Mouse (Mus musculus) neural tube, embryonic 11.5 days (tissue): ENCODE results near the gene Gdf15. TPM values are rescaled to one million over a fixed set of nuclear protein-coding genes. Genes with fewer than 3 reads are reported as not detected.

Experiments used
- ATAC-seq: fragments of 200-750 bp; cut with Nextera tagmentation; 2 replicates; pipeline ENCODE4 v1.8.0; 2017; ENCODE audit warnings: moderate number of reproducible peaks, mild to moderate bottlenecking, moderate TSS enrichment, moderate library complexity; ENCODE audit not compliant: insufficient read depth, low FRiP score, low TSS enrichment
- DNase-seq: peaks from one replicate; pipeline ENCODE4 v3.0.0-alpha.2; 2015; ENCODE audit warnings: low spot score
- H3K27ac ChIP-seq: fragments of 300-500 bp; sonication (generic); 2 replicates; pipeline ENCODE4 v1.5.1; 2014; ENCODE audit warnings: low read depth, mild to moderate bottlenecking, low read length
- H3K27me3 ChIP-seq: fragments of 300-500 bp; sonication (generic); 2 replicates; pipeline ENCODE4 v1.6.1; 2014; ENCODE audit warnings: mild to moderate bottlenecking, low read length, mixed read lengths; ENCODE audit not compliant: control insufficient read depth, insufficient read depth
- H3K36me3 ChIP-seq: fragments of 300-500 bp; sonication (generic); 2 replicates; pipeline ENCODE4 v1.6.1; 2014; ENCODE audit warnings: mild to moderate bottlenecking, low read length, moderate library complexity, mixed read lengths; ENCODE audit not compliant: control insufficient read depth, insufficient read depth
- H3K4me1 ChIP-seq: fragments of 300-500 bp; sonication (generic); 2 replicates; pipeline ENCODE4 v1.6.1; 2014; ENCODE audit warnings: low read length, mixed read lengths; ENCODE audit not compliant: control insufficient read depth, insufficient read depth
- H3K4me2 ChIP-seq: fragments of 300-500 bp; sonication (generic); 2 replicates; pipeline ENCODE4 v1.6.1; 2014; ENCODE audit warnings: low read depth, mild to moderate bottlenecking, moderate library complexity
- H3K4me3 ChIP-seq: fragments of 300-500 bp; sonication (generic); 2 replicates; pipeline ENCODE4 v1.5.1; 2014; ENCODE audit warnings: low read depth, low read length
- H3K9ac ChIP-seq: fragments of 300-500 bp; sonication (generic); 2 replicates; pipeline ENCODE4 v1.6.1; 2014; ENCODE audit warnings: mild to moderate bottlenecking, low read length
- H3K9me3 ChIP-seq: fragments of 300-500 bp; sonication (generic); 2 replicates; pipeline ENCODE4 v1.6.1; 2016; ENCODE audit warnings: low read length; ENCODE audit not compliant: control insufficient read depth
- WGBS: fragments of 180-500 bp; shearing (Covaris S2); extraction: QIAGEN DNeasy Blood & Tissue Kit; methylation state at CpG from one replicate; pipeline ENCODE4 v1.1.7; 2014; 5-methylcytosine and 5-hydroxymethylcytosine counted together
- polyA plus RNA-seq: library from polyadenylated mRNA; unstranded; fragments of >200 nt; fragmentation: Nextera tagmentation; extraction: Ambion mirVana; gene quantifications from 2 replicates; pipeline ENCODE4 v1.2.1, GENCODE M21; 2014

Gdf15 gene
- polyA plus RNA-seq, 1 experiment from 2014 or later: 0.28 TPM

GRCm38 (mm10) chr8:70673079-70673856 is 41.0 kb upstream of the Gdf15 start, which contains the start of gene Lsm4:
Lsm4 (plus strand) TSS chr8:70673248.
- peak; percentile 98 for DNase-seq
- peak; percentile 97 for ATAC-seq
- Histone ChIP-seq H3K9me3 (no peaks in the 10 kb centered on the region), H3K4me3 (peak within 1 kb of the TSS; percentile 50), H3K9ac (peak within 1 kb of the TSS; percentile 66), H3K36me3 (peaks cover 5% of the 10 kb centered on the region), H3K27me3 (no peaks in the 10 kb centered on the region), H3K27ac (peak within 1 kb of the TSS; percentile 78), H3K4me1 (peaks cover 7% of the 10 kb centered on the region), H3K4me2 (peak within 1 kb of the TSS; percentile 76)
- under 1% methylated on average over 60 of the region's 60 CpGs for WGBS

- H3K4me3 ChIP-seq: no peak overlapping the region
- H3K36me3 ChIP-seq: no peaks in the 10 kb centered on the region
- no peaks in the 10 kb centered on the region for H3K9me3 ChIP-seq
- WGBS: 44% methylated on average over 19 of the region's 19 CpGs
- H3K27me3 ChIP-seq: no peaks in the 10 kb centered on the region
- H3K9ac ChIP-seq: peak overlapping the region; percentile 51
- peak overlapping the region; percentile 37 for H3K4me2 ChIP-seq
- peaks cover 7% of the 10 kb centered on the region for H3K4me1 ChIP-seq
- peak overlapping the region; percentile 71 for H3K27ac ChIP-seq
- no peak; the same call in 1 of the 2 replicates for ATAC-seq
- no peak for DNase-seq
Observed at GRCm38 (mm10) chr8:70672325-70673078, 40.2 kb upstream of the Gdf15 start.

GRCm38 (mm10) chr8:70671615-70672324 is 39.5 kb upstream of the Gdf15 start:
- WGBS: 65% methylated on average over 10 of the region's 10 CpGs
- no peaks in the 10 kb centered on the region for H3K9me3 ChIP-seq

GRCm38 (mm10) chr8:70667071-70667470 is 34.8 kb upstream of the Gdf15 start:
- Histone ChIP-seq H3K36me3 (no peaks in the 10 kb centered on the region), H3K4me1 (no peaks in the 10 kb centered on the region), H3K27me3 (no peaks in the 10 kb centered on the region), H3K27ac (no peak overlapping the region), H3K9me3 (no peaks in the 10 kb centered on the region), H3K9ac (no peak overlapping the region), H3K4me3 (no peak overlapping the region), H3K4me2 (no peak overlapping the region)
- WGBS: 70% methylated on average over 5 of the region's 5 CpGs
- DNase-seq: no peak
- no peak for ATAC-seq

More at GRCm38 (mm10) chr8:70671615-70672324, 39.5 kb upstream of the Gdf15 start:
- H3K4me3 ChIP-seq: no peak overlapping the region
- H3K9ac ChIP-seq: no peak overlapping the region
- ATAC-seq: no peak
- H3K36me3 ChIP-seq: no peaks in the 10 kb centered on the region
- H3K4me2 ChIP-seq: no peak overlapping the region
- DNase-seq: no peak
- H3K4me1 ChIP-seq: peaks cover 7% of the 10 kb centered on the region
- no peak overlapping the region for H3K27ac ChIP-seq
- no peaks in the 10 kb centered on the region for H3K27me3 ChIP-seq

GRCm38 (mm10) chr8:70665599-70665998 is 33.3 kb upstream of the Gdf15 start:
- ATAC-seq: no peak
- 87% methylated on average over 2 of the region's 2 CpGs for WGBS

GRCm38 (mm10) chr8:70664631-70665030 is 32.4 kb upstream of the Gdf15 start:
- 86% methylated on average over 3 of the region's 3 CpGs for WGBS
- DNase-seq: no peak
- no peaks in the 10 kb centered on the region for H3K9me3 ChIP-seq
- no peak for ATAC-seq
- no peak overlapping the region for H3K9ac ChIP-seq
- no peaks in the 10 kb centered on the region for H3K36me3 ChIP-seq
- H3K27ac ChIP-seq: no peak overlapping the region
- H3K27me3 ChIP-seq: no peaks in the 10 kb centered on the region
- H3K4me1 ChIP-seq: peaks cover 6% of the 10 kb centered on the region
- H3K4me2 ChIP-seq: no peak overlapping the region
- no peak overlapping the region for H3K4me3 ChIP-seq

More at GRCm38 (mm10) chr8:70665599-70665998, 33.3 kb upstream of the Gdf15 start:
- Histone ChIP-seq H3K27ac (no peak overlapping the region), H3K9me3 (no peaks in the 10 kb centered on the region), H3K4me2 (no peak overlapping the region), H3K27me3 (no peaks in the 10 kb centered on the region), H3K36me3 (no peaks in the 10 kb centered on the region), H3K4me3 (no peak overlapping the region), H3K4me1 (no peaks in the 10 kb centered on the region), H3K9ac (no peak overlapping the region)
- no peak for DNase-seq

GRCm38 (mm10) chr8:70663691-70664090 is 31.4 kb upstream of the Gdf15 start:
- H3K27ac ChIP-seq: no peak overlapping the region
- WGBS: 51% methylated on average over 4 of the region's 4 CpGs

GRCm38 (mm10) chr8:70660273-70660725 is 28.0 kb upstream of the Gdf15 start, which contains the start of gene Pgpep1:
Pgpep1 (minus strand) TSS chr8:70660388.
- Histone ChIP-seq H3K4me1 (peaks cover 24% of the 10 kb centered on the region), H3K9ac (peak within 1 kb of the TSS; percentile 95), H3K27ac (peak within 1 kb of the TSS; percentile 96), H3K4me2 (peak within 1 kb of the TSS; percentile 90), H3K9me3 (no peaks in the 10 kb centered on the region), H3K36me3 (no peaks in the 10 kb centered on the region), H3K4me3 (peak within 1 kb of the TSS; percentile 85), H3K27me3 (no peaks in the 10 kb centered on the region)
- peak; percentile 47 for DNase-seq
- ATAC-seq: peak; percentile 18; the same call in 1 of the 2 replicates
- WGBS: 4% methylated on average over 14 of the region's 14 CpGs

More at GRCm38 (mm10) chr8:70663691-70664090, 31.4 kb upstream of the Gdf15 start:
- Histone ChIP-seq H3K9me3 (no peaks in the 10 kb centered on the region), H3K9ac (no peak overlapping the region), H3K4me1 (peaks cover 9% of the 10 kb centered on the region), H3K36me3 (no peaks in the 10 kb centered on the region), H3K4me2 (no peak overlapping the region), H3K27me3 (no peaks in the 10 kb centered on the region), H3K4me3 (no peak overlapping the region)
- DNase-seq (no peak), ATAC-seq (no peak)
